Mouse (Mus musculus) CH12.LX (cell line): ENCODE results near the gene Elane. TPM values are rescaled to one million over a fixed set of nuclear protein-coding genes. Genes with fewer than 3 reads are reported as not detected.

Source experiments
- DNase-seq: peaks from one replicate; pipeline ENCODE4 v3.0.0-alpha.2; 2013; ENCODE audit errors: extremely low read depth
- H3K27ac ChIP-seq: 2 replicates; pipeline ENCODE4 v1.5.1; 2012; ENCODE audit warnings: low read depth, mild to moderate bottlenecking, control low read depth, moderate library complexity; ENCODE audit not compliant: insufficient read depth
- H3K27me3 ChIP-seq: replicated peaks from 2 replicates; pipeline ENCODE3; 2012; ENCODE audit warnings: inconsistent platforms
- H3K36me3 ChIP-seq, 2 experiments: replicated peaks in 1 of 2; 2 replicates each; pipeline versions ENCODE3 to v1.6.1; 2012; ENCODE audit warnings: inconsistent platforms in 1 of 2, low read length in 1 of 2, mild to moderate bottlenecking in 1 of 2, mixed read lengths in 1 of 2, moderate library complexity in 1 of 2; ENCODE audit not compliant: control insufficient read depth in 1 of 2, insufficient read depth in 1 of 2
- H3K4me1 ChIP-seq, 2 experiments: 2 replicates each; pipeline ENCODE4 v1.6.1; 2012; ENCODE audit warnings: inconsistent platforms in 1 of 2, moderate library complexity in 1 of 2; ENCODE audit not compliant: insufficient read depth in 2 of 2, control insufficient read depth in 1 of 2
- H3K4me2 ChIP-seq: 2 replicates; pipeline ENCODE4 v1.6.1; 2012; ENCODE audit warnings: low read depth, mild to moderate bottlenecking, control low read depth; ENCODE audit not compliant: poor library complexity, insufficient read depth, severe bottlenecking
- H3K4me3 ChIP-seq, 3 experiments: fragments of 150-350 bp in 1 of 3; sonication (generic) in 1 of 3; replicated peaks in 1 of 3; 2 replicates each; pipeline versions ENCODE3 to v1.5.1; 2011 to 2012; ENCODE audit warnings: low read depth in 2 of 3, low read length in 2 of 3, mild to moderate bottlenecking in 2 of 3, moderate library complexity in 2 of 3, control low read depth in 1 of 3, improper control_type of control experiment in 1 of 3, inconsistent platforms in 1 of 3, mixed read lengths in 1 of 3; ENCODE audit not compliant: poor library complexity in 1 of 3
- H3K79me2 ChIP-seq: replicated peaks from 2 replicates; pipeline ENCODE4 v1.6.1; 2012; ENCODE audit warnings: mild to moderate bottlenecking, moderate library complexity; ENCODE audit not compliant: control insufficient read depth, poor library complexity, insufficient read depth, severe bottlenecking; ENCODE audit errors: extremely low read depth
- H3K9ac ChIP-seq: 2 replicates; pipeline ENCODE4 v1.6.1; 2012; ENCODE audit warnings: low read depth, mild to moderate bottlenecking, control low read depth, moderate library complexity; ENCODE audit not compliant: insufficient read depth
- H3K9me3 ChIP-seq: replicated peaks from 2 replicates; pipeline ENCODE3; 2012; ENCODE audit warnings: low read length, inconsistent platforms, mixed read lengths
- BHLHE40 ChIP-seq: IDR thresholded peaks from 2 replicates; pipeline ENCODE4 v1.6.1; 2011; ENCODE audit warnings: mild to moderate bottlenecking, low read depth, low read length, improper control_type of control experiment
- CHD2 ChIP-seq: IDR thresholded peaks from 2 replicates; pipeline ENCODE4 v1.6.1; 2011; ENCODE audit warnings: low read length, improper control_type of control experiment
- EP300 ChIP-seq: IDR thresholded peaks from 2 replicates; pipeline ENCODE4 v1.6.1; 2011; ENCODE audit warnings: low read length, improper control_type of control experiment
- GABPA ChIP-seq: IDR thresholded peaks from 2 replicates; pipeline ENCODE4 v1.6.1; 2012; ENCODE audit warnings: low read depth, low read length, improper control_type of control experiment, inconsistent platforms; ENCODE audit not compliant: insufficient replicate concordance
- JUN ChIP-seq: IDR thresholded peaks from 2 replicates; pipeline ENCODE4 v1.6.1; 2011; ENCODE audit warnings: low read depth, mild to moderate bottlenecking, low read length, improper control_type of control experiment, moderate library complexity; ENCODE audit not compliant: insufficient read depth
- JUND ChIP-seq: conservative IDR thresholded peaks from 2 replicates; pipeline ENCODE4 v1.6.1; 2011; ENCODE audit warnings: low read depth, low read length, improper control_type of control experiment
- MAFK ChIP-seq: IDR thresholded peaks from 2 replicates; pipeline ENCODE4 v1.6.1; 2011; ENCODE audit warnings: low read length, improper control_type of control experiment; ENCODE audit not compliant: insufficient replicate concordance
- MAX ChIP-seq: IDR thresholded peaks from 2 replicates; pipeline ENCODE4 v1.6.1; 2011; ENCODE audit warnings: low read length, improper control_type of control experiment
- MAZ ChIP-seq: IDR thresholded peaks from 2 replicates; pipeline ENCODE4 v1.6.1; 2012; ENCODE audit warnings: low read depth, mild to moderate bottlenecking, inconsistent platforms, low read length, improper control_type of control experiment, moderate library complexity
- MXI1 ChIP-seq: IDR thresholded peaks from 2 replicates; pipeline ENCODE4 v1.6.1; 2011; ENCODE audit warnings: mild to moderate bottlenecking, low read depth, low read length, improper control_type of control experiment
- NELFE ChIP-seq: IDR thresholded peaks from 2 replicates; pipeline ENCODE4 v1.6.1; 2011; ENCODE audit warnings: low read depth, low read length, improper control_type of control experiment
- NRF1 ChIP-seq: IDR thresholded peaks from 2 replicates; pipeline ENCODE4 v1.6.1; 2014; ENCODE audit warnings: low read depth, mild to moderate bottlenecking, inconsistent platforms, low read length, improper control_type of control experiment, moderate library complexity
- POLR2A ChIP-seq: IDR thresholded peaks from 2 replicates; pipeline ENCODE4 v1.6.1; 2011; ENCODE audit warnings: low read depth, mild to moderate bottlenecking, improper control_type of control experiment, low read length
- POLR2AphosphoS2 ChIP-seq: IDR thresholded peaks from 2 replicates; pipeline ENCODE4 v1.6.1; 2011; ENCODE audit warnings: low read depth, low read length, improper control_type of control experiment
- SMC3 ChIP-seq: IDR thresholded peaks from 2 replicates; pipeline ENCODE4 v1.6.1; 2011; ENCODE audit warnings: low read depth, low read length, improper control_type of control experiment
- TBP ChIP-seq: conservative IDR thresholded peaks from 2 replicates; pipeline ENCODE4 v1.6.1; 2011; ENCODE audit warnings: low read depth, low read length, improper control_type of control experiment
- USF1 ChIP-seq: IDR thresholded peaks from 2 replicates; pipeline ENCODE4 v1.6.1; 2014; ENCODE audit warnings: low read depth, mild to moderate bottlenecking, inconsistent platforms, low read length, improper control_type of control experiment
- USF2 ChIP-seq: conservative IDR thresholded peaks from 2 replicates; pipeline ENCODE4 v1.6.1; 2011; ENCODE audit warnings: low read depth, low read length, improper control_type of control experiment
- ZKSCAN1 ChIP-seq: IDR thresholded peaks from 2 replicates; pipeline ENCODE4 v1.6.1; 2012; ENCODE audit warnings: low read depth, inconsistent platforms, low read length, improper control_type of control experiment, borderline replicate concordance
- ZNF384 ChIP-seq: IDR thresholded peaks from 2 replicates; pipeline ENCODE4 v1.6.1; 2012; ENCODE audit warnings: low read depth, low read length, improper control_type of control experiment, inconsistent platforms
- dilution Hi-C: fragments of 300-500 bp; cut with MboI; formaldehyde crosslinking; loops from 2 replicates; pipeline ENCODE4 v1.14.3; 2020; ENCODE audit warnings: low sequenced_read_pairs; ENCODE audit not compliant: extremely low pct_unique_long_range_greater_than_20kb, extremely low pct_ligation_motif_present
- in situ Hi-C: fragments of 300-500 bp; cut with MboI; formaldehyde crosslinking; loops from 3 replicates; pipeline ENCODE4 v1.14.3; 2019; ENCODE audit warnings: low sequenced_read_pairs, low pct_ligation_motif_present, low pct_unique_long_range_greater_than_20kb, mixed read lengths
- polyA plus RNA-seq: library from polyadenylated mRNA; unstranded; fragments of >175 nt; gene quantifications from 2 replicates; pipeline ENCODE4 v1.2.1, GENCODE M21; 2012; ENCODE audit warnings: low read depth; ENCODE audit not compliant: insufficient read length
- total RNA-seq, 2 experiments: library from RNA; depleted of rRNA; stranded (reverse); fragments of 300-350 nt in 1 of 2; fragments of >200 nt in 1 of 2; gene quantifications; 2 replicates each; pipeline ENCODE4 v1.2.3; 2012 to 2014

Elane gene
- total and polyA plus RNA-seq, 3 experiments = not detected

DNA sequence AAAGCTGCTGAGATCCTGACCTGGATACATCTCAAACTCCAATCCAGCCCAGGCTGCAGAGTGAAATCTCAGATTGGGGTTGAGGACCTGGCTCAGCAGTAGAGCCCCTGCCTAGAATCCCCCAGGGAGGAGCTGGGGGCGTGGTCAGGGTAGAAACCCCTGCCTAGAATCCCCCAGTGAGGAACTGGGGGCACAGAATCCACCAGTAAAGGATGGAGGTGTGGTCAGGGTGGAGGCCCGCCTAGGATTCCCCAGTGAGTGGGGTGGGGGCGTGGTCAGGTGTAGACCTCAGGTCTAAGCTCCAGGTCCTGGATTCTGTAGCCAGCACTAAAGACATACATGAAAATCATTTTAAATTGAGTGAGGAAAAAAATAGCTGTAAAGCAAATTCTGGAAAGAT, 13.2 kb upstream of the Elane start:
- Histone ChIP-seq H3K4me2 (no peak overlapping the region), H3K79me2 (no peaks in the 10 kb centered on the region), H3K4me3 (no peak overlapping the region), H3K9me3 (no peaks in the 10 kb centered on the region), H3K36me3 (peaks cover 0 to 4% of the 10 kb centered on the region in 2 experiments), H3K9ac (no peak overlapping the region), H3K4me1 (peaks cover 10 to 20% of the 10 kb centered on the region in 2 experiments), H3K27me3 (no peaks in the 10 kb centered on the region), H3K27ac (no peak overlapping the region)
- in situ Hi-C loops = no loop called here
- dilution Hi-C loops = no loop called here
- DNase-seq = no peak
- no peak for TF ChIP-seq MAZ
- no peak for TF ChIP-seq USF2
- no peak for TF ChIP-seq JUN
- no peak for TF ChIP-seq ZNF384
- TF ChIP-seq TBP = no peak
- TF ChIP-seq USF1 = no peak
- no peak for TF ChIP-seq BHLHE40
- TF ChIP-seq EP300 = no peak
- TF ChIP-seq POLR2AphosphoS2 = no peak
- TF ChIP-seq MXI1 = no peak
- no peak for TF ChIP-seq CHD2
- TF ChIP-seq JUND = no peak

DNA sequence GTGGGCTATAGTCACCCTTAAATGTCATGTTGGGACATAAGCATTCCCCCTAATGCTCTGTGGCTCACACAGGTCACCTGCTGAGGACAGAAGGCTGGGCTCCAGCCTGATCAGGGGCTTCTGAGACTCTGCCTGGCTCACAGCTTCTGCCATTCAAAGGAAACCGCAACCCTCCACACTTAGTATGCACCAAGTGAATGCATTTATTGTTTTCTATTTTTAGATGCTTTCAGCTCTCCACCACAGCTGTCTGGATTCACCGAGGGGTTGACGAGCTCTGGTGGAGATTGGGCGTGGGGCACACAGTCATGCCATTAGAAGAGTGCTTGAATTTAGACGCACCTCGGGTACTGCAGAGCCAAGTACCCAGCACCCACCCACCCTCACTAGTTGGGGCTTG, 12.7 kb upstream of the Elane start:
- DNase-seq = no peak
- no peaks in the 10 kb centered on the region for H3K79me2 ChIP-seq
- TF ChIP-seq POLR2A = no peak
- no peak for TF ChIP-seq CHD2
- TF ChIP-seq ZKSCAN1 = no peak
- TF ChIP-seq POLR2AphosphoS2 = no peak
- TF ChIP-seq NELFE = no peak
- TF ChIP-seq MAX = no peak
- TF ChIP-seq JUND = no peak
- TF ChIP-seq NRF1 = no peak
- no peak for TF ChIP-seq SMC3
- TF ChIP-seq GABPA = no peak
- TF ChIP-seq MAFK = no peak
- no peaks in the 10 kb centered on the region for H3K27me3 ChIP-seq
- H3K9ac ChIP-seq = no peak overlapping the region
- H3K4me2 ChIP-seq = no peak overlapping the region
- H3K4me3 ChIP-seq = no peak overlapping the region
- dilution Hi-C loops = no loop called here
- H3K36me3 ChIP-seq = peaks cover 0 to 4% of the 10 kb centered on the region in 2 experiments
- H3K4me1 ChIP-seq = peaks cover 10 to 23% of the 10 kb centered on the region in 2 experiments
- H3K27ac ChIP-seq = no peak overlapping the region
- H3K9me3 ChIP-seq = no peaks in the 10 kb centered on the region
- in situ Hi-C loops = no loop called here
